Mouse (Mus musculus) adrenal gland, postnatal 14 days (tissue): ENCODE results near the gene Aco1. TPM values are rescaled to one million over a fixed set of nuclear protein-coding genes. Genes with fewer than 3 reads are reported as not detected.
"Not testable (repeated sequence)": the region's sequence is repeated elsewhere in the genome, so short reads cannot be mapped to it uniquely, and the experiment has no call there.

Experiments used
- DNase-seq: peaks from one replicate; pipeline ENCODE4 v3.0.0; 2021; ENCODE audit warnings: mixed read lengths
- long read RNA-seq, 2 experiments: library from polyadenylated mRNA; stranded (forward); transcript quantifications; one replicate each; pipeline ENCODE4 v2.0.0; 2021
- total RNA-seq: library from RNA; stranded (reverse); gene quantifications from 2 replicates; pipeline ENCODE4 v1.2.3, GENCODE M21; 2021

Gene Aco1
- 107 and 132 TPM in 2 replicates for total RNA-seq
- long read RNA-seq, experiment 1, transcript Aco1-201 (21 exons, 3,832 nt): major isoform, 183 of 223 reads
- long read RNA-seq, experiment 1, partial matches to known transcripts: 21 of 223 reads
- long read RNA-seq, experiment 1, other reads (novel, unspliced or antisense): 19 of 223 reads
- long read RNA-seq, experiment 2, transcript Aco1-201 (21 exons, 3,832 nt): major isoform, 125 of 153 reads
- long read RNA-seq, experiment 2, partial matches to known transcripts: 22 of 153 reads
- long read RNA-seq, experiment 2, other reads (novel, unspliced or antisense): 6 of 153 reads

- DNase-seq: peak; percentile 98
Measured at GRCm38 (mm10) chr4:40142743-40143532, at the start of gene Aco1. Aco1 (plus strand) TSS chr4:40143081.

- no peak for DNase-seq
Measured at GRCm38 (mm10) chr4:40094974-40095373, 47.9 kb upstream of the Aco1 start.

GRCm38 (mm10) chr4:40102996-40103395, 39.9 kb upstream of the Aco1 start:
- DNase-seq: no peak

GRCm38 (mm10) chr4:40106004-40106536, 36.8 kb upstream of the Aco1 start:
- DNase-seq: no peak

- no peak for DNase-seq
Measured at GRCm38 (mm10) chr4:40108030-40108429, 34.9 kb upstream of the Aco1 start.

- DNase-seq: no peak
Measured at GRCm38 (mm10) chr4:40113173-40113572, 29.7 kb upstream of the Aco1 start.

- peak; percentile 78 for DNase-seq
Measured at GRCm38 (mm10) chr4:40121221-40121620, 21.7 kb upstream of the Aco1 start.

GRCm38 (mm10) chr4:40122291-40122690, 20.6 kb upstream of the Aco1 start:
- not testable (repeated sequence) for DNase-seq

- DNase-seq: peak; percentile 86
Measured at GRCm38 (mm10) chr4:40134468-40135102, 8.3 kb upstream of the Aco1 start.

GRCm38 (mm10) chr4:40136519-40136918, 6.4 kb upstream of the Aco1 start:
- DNase-seq: no peak

- DNase-seq: no peak
Measured at GRCm38 (mm10) chr4:40139663-40140255, 3.1 kb upstream of the Aco1 start.

GRCm38 (mm10) chr4:40143533-40143871, 621 bp downstream of the Aco1 start:
- DNase-seq: no peak

GRCm38 (mm10) chr4:40144543-40144942, 1.7 kb downstream of the Aco1 start:
- DNase-seq: no peak

GRCm38 (mm10) chr4:40144981-40145380, 2.1 kb downstream of the Aco1 start:
- no peak for DNase-seq

GRCm38 (mm10) chr4:40148281-40148680, 5.4 kb downstream of the Aco1 start:
- no peak for DNase-seq

- peak; percentile 19 for DNase-seq
Measured at GRCm38 (mm10) chr4:40150046-40150445, 7.2 kb downstream of the Aco1 start.

GRCm38 (mm10) chr4:40152771-40153170, 9.9 kb downstream of the Aco1 start:
- DNase-seq: peak; percentile 45

GRCm38 (mm10) chr4:40153500-40153899, 10.6 kb downstream of the Aco1 start:
- DNase-seq: no peak

GRCm38 (mm10) chr4:40154751-40155150, 11.9 kb downstream of the Aco1 start:
- DNase-seq: peak; percentile 38

- DNase-seq: no peak
Measured at GRCm38 (mm10) chr4:40155467-40155999, 12.7 kb downstream of the Aco1 start.

- peak; percentile 84 for DNase-seq
Measured at GRCm38 (mm10) chr4:40156153-40156552, 13.3 kb downstream of the Aco1 start.
